Mouse (Mus musculus) midbrain, postnatal 0 days (tissue): ENCODE results near the gene Pbld1. TPM values are rescaled to one million over a fixed set of nuclear protein-coding genes. Genes with fewer than 3 reads are reported as not detected.
"Not testable (repeated sequence)": the region's sequence is repeated elsewhere in the genome, so short reads cannot be mapped to it uniquely, and the experiment has no call there.

ENCODE experiments used
- ATAC-seq: fragments of 200-750 bp; cut with Nextera tagmentation; 2 replicates; pipeline ENCODE4 v1.8.0; 2017; ENCODE audit warnings: moderate number of reproducible peaks, mild to moderate bottlenecking, moderate TSS enrichment, moderate library complexity; ENCODE audit not compliant: low FRiP score
- DNase-seq: peaks from one replicate; pipeline ENCODE4 v3.0.0-alpha.2; 2015; ENCODE audit warnings: low spot score
- H3K27ac ChIP-seq: fragments of 300-500 bp; sonication (generic); 2 replicates; pipeline ENCODE4 v1.5.1; 2014; ENCODE audit warnings: low read depth, mild to moderate bottlenecking, low read length, mixed read lengths
- H3K27me3 ChIP-seq: fragments of 300-500 bp; sonication (generic); 2 replicates; pipeline ENCODE4 v1.6.1; 2014; ENCODE audit warnings: low read length, control low read depth, mixed read lengths; ENCODE audit not compliant: insufficient read depth
- H3K36me3 ChIP-seq: fragments of 300-500 bp; sonication (generic); 2 replicates; pipeline ENCODE4 v1.6.1; 2014; ENCODE audit warnings: low read length, control low read depth, mixed read lengths; ENCODE audit not compliant: insufficient read depth
- H3K4me1 ChIP-seq: fragments of 300-500 bp; sonication (generic); 2 replicates; pipeline ENCODE4 v1.6.1; 2014; ENCODE audit warnings: mild to moderate bottlenecking, control low read depth, antibody characterized with exemption, low read length, mixed read lengths; ENCODE audit not compliant: insufficient read depth
- H3K4me2 ChIP-seq: fragments of 300-500 bp; sonication (generic); 2 replicates; pipeline ENCODE4 v1.6.1; 2014; ENCODE audit warnings: low read depth, mild to moderate bottlenecking, low read length, mixed read lengths; ENCODE audit not compliant: poor library complexity, severe bottlenecking
- H3K4me3 ChIP-seq: fragments of 300-500 bp; sonication (generic); 2 replicates; pipeline ENCODE4 v1.5.1; 2014; ENCODE audit warnings: low read depth, mild to moderate bottlenecking, low read length, moderate library complexity
- H3K9ac ChIP-seq: fragments of 300-500 bp; sonication (generic); replicated peaks from 2 replicates; pipeline ENCODE4 v1.6.1; 2014; ENCODE audit warnings: mild to moderate bottlenecking, low read length, moderate library complexity, mixed read lengths; ENCODE audit not compliant: poor library complexity, severe bottlenecking
- H3K9me3 ChIP-seq: fragments of 300-500 bp; sonication (generic); 2 replicates; pipeline ENCODE4 v1.6.1; 2016; ENCODE audit warnings: low read length, control low read depth
- CTCF ChIP-seq: IDR thresholded peaks from 2 replicates; pipeline ENCODE4 v1.5.1; 2016; ENCODE audit warnings: antibody characterized with exemption, mild to moderate bottlenecking
- WGBS: fragments of 180-500 bp; shearing (Covaris S2); extraction: QIAGEN DNeasy Blood & Tissue Kit; methylation state at CpG from one replicate; pipeline ENCODE4 v1.1.7; 2014; 5-methylcytosine and 5-hydroxymethylcytosine counted together
- polyA plus RNA-seq: library from polyadenylated mRNA; unstranded; fragments of >200 nt; fragmentation: Nextera tagmentation; extraction: Ambion mirVana; gene quantifications from 2 replicates; pipeline ENCODE4 v1.2.1, GENCODE M21; 2015
- total RNA-seq: library from RNA; depleted of rRNA; stranded (reverse); fragments of >200 nt; gene quantifications from 2 replicates; pipeline ENCODE4 v1.2.3, GENCODE M21; 2014

Gene Pbld1
- total and polyA plus RNA-seq, 2 experiments from 2014 or later, result 0.59 TPM; not detected in 1

GRCm38 (mm10) chr10:63047751-63048150 is 12.2 kb upstream of the Pbld1 start:
- no peak for TF ChIP-seq CTCF
- H3K27ac ChIP-seq, result no peak overlapping the region
- H3K4me3 ChIP-seq, result no peak overlapping the region
- no peaks in the 10 kb centered on the region for H3K36me3 ChIP-seq
- no peak overlapping the region for H3K9ac ChIP-seq
- H3K4me1 ChIP-seq, result no peaks in the 10 kb centered on the region
- no peak overlapping the region for H3K4me2 ChIP-seq
- H3K27me3 ChIP-seq, result no peaks in the 10 kb centered on the region
- DNase-seq, result no peak
- H3K9me3 ChIP-seq, result no peaks in the 10 kb centered on the region
- ATAC-seq, result no peak
- WGBS, result 92% methylated on average over 8 of the region's 8 CpGs

DNA sequence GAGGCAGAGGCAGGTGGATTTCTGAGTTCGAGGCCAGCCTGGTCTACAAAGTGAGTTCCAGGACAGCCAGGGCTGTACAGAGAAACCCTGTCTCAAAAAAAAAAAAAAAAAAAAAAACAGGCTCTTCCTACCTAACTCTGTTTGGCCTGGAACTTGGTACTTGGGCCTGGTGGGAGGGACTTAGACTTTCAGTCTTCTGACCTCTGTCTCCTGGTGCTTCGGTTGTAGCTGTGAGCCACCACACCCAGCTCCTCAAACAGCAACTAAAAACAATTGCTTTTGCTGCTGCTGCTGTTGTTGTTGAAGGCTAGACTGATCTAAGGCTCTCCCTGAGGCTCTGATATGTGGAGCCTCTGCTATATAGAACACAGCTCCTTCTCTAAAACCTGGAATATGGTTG is 10.9 kb upstream of the Pbld1 start:
- no peak overlapping the region for H3K9ac ChIP-seq
- H3K4me2 ChIP-seq, result no peak overlapping the region
- H3K9me3 ChIP-seq, result no peaks in the 10 kb centered on the region
- H3K36me3 ChIP-seq, result no peaks in the 10 kb centered on the region
- H3K4me3 ChIP-seq, result no peak overlapping the region
- no peak for ATAC-seq
- no peak overlapping the region for H3K27ac ChIP-seq
- TF ChIP-seq CTCF, result no peak
- DNase-seq, result no peak
- H3K27me3 ChIP-seq, result no peaks in the 10 kb centered on the region
- WGBS, result 84% methylated on average over 1 of the region's 2 CpGs
- no peaks in the 10 kb centered on the region for H3K4me1 ChIP-seq

GRCm38 (mm10) chr10:63051267-63051666 is 8.7 kb upstream of the Pbld1 start:
- Histone ChIP-seq H3K9me3 (no peaks in the 10 kb centered on the region), H3K4me3 (no peak overlapping the region), H3K4me2 (no peak overlapping the region), H3K9ac (no peak overlapping the region), H3K27ac (no peak overlapping the region), H3K27me3 (no peaks in the 10 kb centered on the region), H3K36me3 (no peaks in the 10 kb centered on the region), H3K4me1 (no peaks in the 10 kb centered on the region)
- ATAC-seq (no peak), DNase-seq (no peak)
- WGBS, result 65% methylated on average over 7 of the region's 7 CpGs
- no peak for TF ChIP-seq CTCF

- Histone ChIP-seq H3K4me1 (no peaks in the 10 kb centered on the region), H3K36me3 (no peaks in the 10 kb centered on the region), H3K27ac (no peak overlapping the region), H3K27me3 (no peaks in the 10 kb centered on the region), H3K4me2 (no peak overlapping the region), H3K4me3 (no peak overlapping the region), H3K9ac (no peak overlapping the region), H3K9me3 (no peaks in the 10 kb centered on the region)
- DNase-seq (no peak), ATAC-seq (no peak)
- WGBS, result 82% methylated on average over 6 of the region's 6 CpGs
- TF ChIP-seq CTCF, result no peak
Observed at GRCm38 (mm10) chr10:63052011-63052410, 8.0 kb upstream of the Pbld1 start.

- no peak overlapping the region for H3K4me3 ChIP-seq
- TF ChIP-seq CTCF, result no peak
- no peaks in the 10 kb centered on the region for H3K36me3 ChIP-seq
- H3K27me3 ChIP-seq, result no peaks in the 10 kb centered on the region
- H3K9ac ChIP-seq, result no peak overlapping the region
- no peak overlapping the region for H3K4me2 ChIP-seq
- H3K9me3 ChIP-seq, result no peaks in the 10 kb centered on the region
- H3K4me1 ChIP-seq, result no peaks in the 10 kb centered on the region
- no peak for ATAC-seq
- 64% methylated on average over 6 of the region's 6 CpGs for whole genome bisulfite sequencing
- no peak for DNase-seq
- no peak overlapping the region for H3K27ac ChIP-seq
Observed at GRCm38 (mm10) chr10:63053007-63053406, 7.0 kb upstream of the Pbld1 start.

GRCm38 (mm10) chr10:63054071-63054470 is 5.9 kb upstream of the Pbld1 start:
- not testable (repeated sequence) for DNase-seq, H3K27ac ChIP-seq, H3K36me3 ChIP-seq, H3K4me3 ChIP-seq, H3K4me1 ChIP-seq, H3K4me2 ChIP-seq, H3K27me3 ChIP-seq, ATAC-seq, H3K9me3 ChIP-seq, H3K9ac ChIP-seq
- WGBS, result 90% methylated on average over 6 of the region's 6 CpGs
